Mouse (Mus musculus) liver, embryonic 13.5 days (tissue): ENCODE measurements around the gene Igfbp3. TPM values are rescaled to one million over a fixed set of nuclear protein-coding genes. Genes with fewer than 3 reads are reported as not detected.

Experiments
- ATAC-seq: fragments of 200-750 bp; cut with Nextera tagmentation; 2 replicates; pipeline ENCODE4 v1.8.0; 2017; ENCODE audit warnings: low read depth, mild to moderate bottlenecking, moderate number of reproducible peaks, moderate library complexity
- DNase-seq: peaks from one replicate; pipeline ENCODE4 v3.0.0; 2022
- H3K27ac ChIP-seq: fragments of 300-500 bp; sonication (generic); 2 replicates; pipeline ENCODE4 v1.5.1; 2015; ENCODE audit warnings: moderate library complexity, mild to moderate bottlenecking, inconsistent platforms
- H3K27me3 ChIP-seq: fragments of 300-500 bp; sonication (generic); 2 replicates; pipeline ENCODE4 v1.6.1; 2015; ENCODE audit warnings: mild to moderate bottlenecking, inconsistent platforms
- H3K36me3 ChIP-seq: fragments of 300-500 bp; sonication (generic); 2 replicates; pipeline ENCODE4 v1.6.1; 2015; ENCODE audit warnings: mild to moderate bottlenecking, inconsistent platforms
- H3K4me1 ChIP-seq: fragments of 300-500 bp; sonication (generic); replicated peaks from 2 replicates; pipeline ENCODE4 v1.6.1; 2015; ENCODE audit warnings: inconsistent platforms
- H3K4me2 ChIP-seq: fragments of 300-500 bp; sonication (generic); 2 replicates; pipeline ENCODE4 v1.6.1; 2015; ENCODE audit warnings: inconsistent platforms, mild to moderate bottlenecking, moderate library complexity
- H3K4me3 ChIP-seq: fragments of 300-500 bp; sonication (generic); replicated peaks from 2 replicates; pipeline ENCODE4 v1.5.1; 2015; ENCODE audit warnings: mild to moderate bottlenecking, inconsistent platforms
- H3K9ac ChIP-seq: fragments of 300-500 bp; sonication (generic); 2 replicates; pipeline ENCODE4 v1.6.1; 2015; ENCODE audit warnings: mild to moderate bottlenecking, inconsistent platforms
- H3K9me3 ChIP-seq: fragments of 300-500 bp; sonication (generic); replicated peaks from 2 replicates; pipeline ENCODE4 v1.6.1; 2016; ENCODE audit warnings: inconsistent platforms
- WGBS: fragments of 180-500 bp; shearing (Covaris S2); methylation state at CpG from one replicate; pipeline ENCODE4 v1.1.7; 2015; ENCODE audit not compliant: insufficient replicate concordance; 5-methylcytosine and 5-hydroxymethylcytosine counted together
- polyA plus RNA-seq: library from polyadenylated mRNA; unstranded; fragments of >200 nt; fragmentation: Nextera tagmentation; extraction: Ambion mirVana; gene quantifications from 2 replicates; pipeline ENCODE4 v1.2.1, GENCODE M21; 2015

Gene Igfbp3
- polyA plus RNA-seq, 1 experiment from 2014 or later, result 22.8 TPM

DNA sequence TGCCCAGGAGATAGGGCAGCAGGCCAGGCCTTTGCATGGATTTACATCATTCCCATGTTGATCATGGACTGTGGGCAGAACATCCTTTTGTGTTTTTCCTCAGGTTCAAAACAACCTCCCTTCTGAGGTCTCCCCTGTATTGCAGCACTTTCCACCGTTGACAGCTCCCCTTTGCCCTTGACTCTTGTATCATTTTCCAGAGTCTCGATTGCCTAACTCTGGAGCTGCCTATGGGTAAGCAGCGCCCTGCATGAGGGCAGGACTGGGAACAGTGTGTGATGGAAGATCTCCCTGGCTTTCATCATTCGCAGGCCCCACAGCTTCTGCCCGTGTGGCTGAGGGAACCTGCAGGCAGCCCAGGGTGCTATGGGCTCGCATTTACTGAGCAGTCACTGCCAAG lies 21.0 kb downstream of the Igfbp3 start:
- 41% methylated on average over 6 of the region's 6 CpGs for WGBS
- H3K27me3 ChIP-seq, result no peaks in the 10 kb centered on the region
- peaks cover 10% of the 10 kb centered on the region; the same call in 1 of the 2 replicates for H3K4me1 ChIP-seq
- H3K27ac ChIP-seq, result peak overlapping the region; percentile 44
- no peak for DNase-seq
- H3K4me2 ChIP-seq, result no peak overlapping the region
- peak; percentile 53 for ATAC-seq
- no peak overlapping the region for H3K9ac ChIP-seq
- H3K36me3 ChIP-seq, result no peaks in the 10 kb centered on the region
- no peak overlapping the region for H3K4me3 ChIP-seq
- no peaks in the 10 kb centered on the region for H3K9me3 ChIP-seq

DNA sequence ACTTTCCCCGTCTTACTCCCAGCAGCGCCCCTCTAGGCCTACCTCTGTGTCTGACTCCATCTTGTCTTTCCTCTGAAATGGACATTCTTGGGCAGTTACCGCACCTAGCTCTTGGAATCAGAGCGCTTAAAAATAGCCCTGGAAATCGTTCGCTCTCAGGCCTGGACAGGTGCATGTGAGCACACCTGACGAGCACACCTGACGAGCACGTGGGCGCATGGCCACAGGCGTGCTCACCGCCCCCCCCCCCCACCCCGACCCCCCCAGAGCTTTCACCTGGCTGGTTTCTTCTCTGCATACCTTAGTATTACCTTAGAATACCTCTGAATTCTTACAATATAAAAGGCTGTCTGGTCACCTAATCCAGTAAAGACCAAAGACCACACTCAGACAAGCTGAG lies 25.3 kb downstream of the Igfbp3 start, which contains the start of gene Gm11985:
TSS of gene Gm11985 (minus strand) at position 101 of the 400 bp plus-strand sequence.
- Histone ChIP-seq H3K9me3 (no peaks in the 10 kb centered on the region), H3K27ac (no peak within 1 kb of the TSS), H3K27me3 (no peaks in the 10 kb centered on the region), H3K4me1 (peaks cover 4% of the 10 kb centered on the region; the same call in 1 of the 2 replicates), H3K4me3 (no peak within 1 kb of the TSS), H3K4me2 (no peak within 1 kb of the TSS), H3K9ac (no peak within 1 kb of the TSS), H3K36me3 (no peaks in the 10 kb centered on the region)
- WGBS, result 73% methylated on average over 13 of the region's 13 CpGs
- ATAC-seq, result no peak
- no peak for DNase-seq

DNA sequence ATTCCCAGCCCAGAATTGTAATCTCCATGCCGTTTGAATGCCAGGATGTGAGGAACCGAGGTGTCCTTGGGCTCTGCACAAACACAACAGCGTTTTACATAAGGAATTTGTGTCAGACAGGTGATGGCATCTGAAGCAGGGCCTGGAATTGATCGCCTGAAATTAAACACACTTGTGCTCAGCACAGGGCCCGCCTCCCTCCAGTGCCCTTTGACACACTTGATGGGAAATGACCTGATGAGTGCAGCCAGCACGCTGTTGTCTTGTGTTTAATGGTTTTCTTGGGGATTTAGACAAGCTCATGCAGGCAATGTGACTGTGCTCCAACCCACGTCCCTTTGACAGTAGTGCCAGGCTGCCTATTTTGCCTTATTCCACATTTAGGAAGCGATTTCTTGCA lies 26.3 kb downstream of the Igfbp3 start:
- no peak overlapping the region for H3K27ac ChIP-seq
- DNase-seq (no peak), ATAC-seq (no peak)
- H3K27me3 ChIP-seq, result no peaks in the 10 kb centered on the region
- H3K4me1 ChIP-seq, result peaks cover 3% of the 10 kb centered on the region; the same call in 1 of the 2 replicates
- H3K4me2 ChIP-seq, result no peak overlapping the region
- WGBS, result 44% methylated on average over 8 of the region's 8 CpGs
- no peak overlapping the region for H3K4me3 ChIP-seq
- no peaks in the 10 kb centered on the region for H3K9me3 ChIP-seq
- no peaks in the 10 kb centered on the region for H3K36me3 ChIP-seq
- H3K9ac ChIP-seq, result no peak overlapping the region

DNA sequence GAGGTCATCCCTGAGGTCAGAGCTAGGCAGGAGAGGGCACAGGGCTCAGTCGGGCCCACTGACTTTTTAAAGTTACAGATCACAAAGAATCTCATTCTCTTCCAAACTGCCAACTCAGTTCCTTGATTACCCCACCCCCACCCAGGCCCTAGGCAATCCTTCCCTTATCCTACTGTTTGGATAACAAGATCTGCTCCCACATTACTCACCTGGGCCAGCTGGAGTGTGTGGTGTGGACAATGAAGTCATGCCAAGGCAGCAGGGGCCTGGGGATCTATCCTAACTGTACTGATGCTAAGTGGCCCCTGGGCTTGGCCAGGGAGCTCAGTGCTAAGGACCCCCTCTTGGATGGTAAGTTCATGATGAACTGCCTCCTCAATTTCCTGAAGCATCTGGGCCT lies 29.3 kb downstream of the Igfbp3 start:
- no peaks in the 10 kb centered on the region for H3K27me3 ChIP-seq
- no peak overlapping the region for H3K4me2 ChIP-seq
- H3K9ac ChIP-seq, result no peak overlapping the region
- no peak overlapping the region for H3K4me3 ChIP-seq
- no peaks in the 10 kb centered on the region for H3K36me3 ChIP-seq
- WGBS, result 28% methylated on average over 1 of the region's 1 CpGs
- H3K27ac ChIP-seq, result no peak overlapping the region
- no peaks in the 10 kb centered on the region for H3K4me1 ChIP-seq
- DNase-seq (no peak), ATAC-seq (no peak)
- H3K9me3 ChIP-seq, result no peaks in the 10 kb centered on the region

DNA sequence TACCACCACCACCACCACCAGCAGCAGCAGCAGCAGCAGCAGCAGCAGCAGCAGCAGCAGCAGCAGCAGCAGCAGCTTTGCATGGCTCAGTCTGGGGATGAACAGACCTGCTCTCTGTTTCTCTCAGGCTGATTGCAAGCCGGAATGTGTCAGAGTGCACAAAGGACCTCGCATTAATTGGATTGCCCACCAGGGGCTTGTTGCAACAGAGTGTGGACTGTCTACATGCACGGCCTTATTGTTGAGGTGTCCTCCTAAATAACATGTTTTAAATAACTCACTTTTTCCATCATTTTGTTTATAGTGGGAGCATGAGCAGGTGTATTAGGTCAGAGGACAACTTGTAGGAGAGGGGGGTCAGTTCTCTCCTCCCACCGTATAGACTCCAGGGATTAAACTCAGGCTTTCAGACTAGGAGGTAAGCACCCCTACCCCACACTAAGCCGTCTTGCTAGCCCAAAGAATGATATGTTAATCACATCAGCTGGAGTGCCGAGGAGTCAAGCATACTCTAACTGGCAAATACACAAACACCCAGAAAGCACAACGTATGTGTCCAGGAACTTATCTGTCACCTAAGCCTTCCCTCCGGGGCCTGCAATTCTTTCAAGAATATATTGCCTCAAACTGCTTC lies 31.2 kb downstream of the Igfbp3 start:
- Histone ChIP-seq H3K9me3 (no peaks in the 10 kb centered on the region), H3K4me3 (no peak overlapping the region), H3K27me3 (no peaks in the 10 kb centered on the region), H3K9ac (no peak overlapping the region), H3K36me3 (no peaks in the 10 kb centered on the region), H3K27ac (no peak overlapping the region), H3K4me1 (no peaks in the 10 kb centered on the region), H3K4me2 (no peak overlapping the region)
- DNase-seq, result no peak
- ATAC-seq, result no peak
- 63% methylated on average over 8 of the region's 8 CpGs for WGBS

DNA sequence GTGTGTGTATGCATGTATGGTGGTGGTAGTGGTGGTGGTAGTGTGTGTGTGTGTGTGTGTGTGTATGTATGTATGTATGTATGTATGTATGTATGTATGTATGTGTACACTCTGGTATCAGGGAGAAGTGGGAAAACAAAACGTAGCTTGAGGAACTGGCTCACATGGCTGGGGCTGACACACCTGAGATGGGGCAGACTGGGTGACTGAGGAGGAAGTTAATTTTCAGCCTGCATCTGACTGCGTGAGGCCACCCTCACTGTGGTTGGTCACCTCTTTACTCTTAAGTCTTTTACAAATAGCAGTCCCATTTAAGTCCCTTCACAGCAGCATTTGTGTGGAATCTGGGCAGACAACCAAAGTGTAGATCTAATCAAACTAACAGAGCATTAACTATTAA lies 34.4 kb downstream of the Igfbp3 start:
- Histone ChIP-seq H3K4me2 (no peak overlapping the region), H3K27me3 (no peaks in the 10 kb centered on the region), H3K36me3 (no peaks in the 10 kb centered on the region), H3K4me1 (no peaks in the 10 kb centered on the region), H3K9me3 (no peaks in the 10 kb centered on the region), H3K4me3 (no peak overlapping the region), H3K9ac (no peak overlapping the region), H3K27ac (no peak overlapping the region)
- DNase-seq (no peak), ATAC-seq (no peak)
- WGBS, result 35% methylated on average over 2 of the region's 2 CpGs

DNA sequence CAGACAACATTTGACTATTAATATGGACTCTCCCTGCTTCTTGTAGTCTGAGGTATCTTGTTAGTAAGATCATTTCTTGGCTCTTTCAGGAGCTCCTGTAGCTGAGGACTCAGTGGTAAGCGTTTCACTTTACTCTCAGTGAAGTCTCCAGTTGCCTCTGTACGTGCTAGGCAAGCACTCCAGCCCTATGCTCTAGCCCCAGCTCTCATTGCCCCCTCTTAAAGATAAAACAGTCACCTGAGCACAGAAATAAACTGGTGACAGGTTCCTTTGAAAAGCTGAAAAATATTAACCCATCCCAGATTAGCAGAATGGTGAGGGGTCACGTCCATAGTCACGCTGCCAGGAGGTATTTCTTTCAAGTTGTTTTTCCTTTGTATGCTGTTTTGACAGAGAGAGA lies 35.0 kb downstream of the Igfbp3 start:
- H3K36me3 ChIP-seq, result no peaks in the 10 kb centered on the region
- H3K4me1 ChIP-seq, result no peaks in the 10 kb centered on the region
- no peaks in the 10 kb centered on the region for H3K9me3 ChIP-seq
- WGBS, result 56% methylated on average over 4 of the region's 4 CpGs
- H3K27me3 ChIP-seq, result no peaks in the 10 kb centered on the region
- H3K4me2 ChIP-seq, result no peak overlapping the region
- DNase-seq (no peak), ATAC-seq (no peak)
- no peak overlapping the region for H3K4me3 ChIP-seq
- H3K9ac ChIP-seq, result no peak overlapping the region
- no peak overlapping the region for H3K27ac ChIP-seq

DNA sequence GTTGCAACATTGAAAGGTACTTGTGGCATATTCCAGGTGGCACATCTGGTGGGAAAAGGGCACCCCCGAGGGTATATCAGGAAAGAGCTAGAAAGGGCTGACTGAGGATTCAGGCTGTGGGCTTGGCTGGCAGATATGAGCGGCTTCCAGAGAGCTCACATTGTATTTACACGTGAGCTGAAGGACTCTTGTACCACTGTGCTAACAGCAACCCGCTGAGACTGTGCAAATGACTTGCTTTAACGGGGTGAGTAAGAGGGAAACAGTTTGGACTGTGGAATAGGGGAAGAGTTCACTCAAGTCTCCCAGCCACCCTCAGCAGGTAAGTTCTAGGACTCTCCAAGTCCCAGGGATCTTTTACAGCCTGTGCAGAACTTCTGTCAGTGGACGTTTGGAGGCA lies 40.1 kb downstream of the Igfbp3 start:
- no peaks in the 10 kb centered on the region for H3K36me3 ChIP-seq
- H3K9ac ChIP-seq, result no peak overlapping the region
- no peak overlapping the region for H3K4me2 ChIP-seq
- H3K4me1 ChIP-seq, result no peaks in the 10 kb centered on the region
- no peak overlapping the region for H3K27ac ChIP-seq
- DNase-seq, result no peak
- ATAC-seq, result no peak
- 52% methylated on average over 6 of the region's 6 CpGs for WGBS
- no peak overlapping the region for H3K4me3 ChIP-seq
- H3K9me3 ChIP-seq, result no peaks in the 10 kb centered on the region
- H3K27me3 ChIP-seq, result no peaks in the 10 kb centered on the region

DNA sequence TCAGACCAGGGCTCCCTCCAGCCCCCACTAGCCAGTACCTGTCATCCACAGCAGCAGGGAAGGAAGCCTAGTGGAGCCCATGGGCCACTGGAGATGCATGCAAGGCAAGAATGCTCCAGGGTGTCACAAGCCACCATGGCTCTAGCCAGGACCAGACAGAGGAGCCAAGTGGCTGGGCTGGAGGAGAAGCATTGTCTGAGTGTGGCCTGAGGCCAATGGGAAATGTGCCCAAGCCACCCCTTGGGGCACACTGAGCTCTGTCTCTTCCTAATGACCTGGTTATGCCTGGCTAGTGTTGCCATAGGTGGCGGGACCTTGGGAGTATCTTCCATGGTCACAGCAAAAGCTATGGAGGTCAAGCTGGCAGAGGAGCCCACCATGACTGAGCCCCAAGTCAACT lies 44.1 kb downstream of the Igfbp3 start:
- ATAC-seq, result no peak
- 48% methylated on average over 1 of the region's 1 CpGs for WGBS

DNA sequence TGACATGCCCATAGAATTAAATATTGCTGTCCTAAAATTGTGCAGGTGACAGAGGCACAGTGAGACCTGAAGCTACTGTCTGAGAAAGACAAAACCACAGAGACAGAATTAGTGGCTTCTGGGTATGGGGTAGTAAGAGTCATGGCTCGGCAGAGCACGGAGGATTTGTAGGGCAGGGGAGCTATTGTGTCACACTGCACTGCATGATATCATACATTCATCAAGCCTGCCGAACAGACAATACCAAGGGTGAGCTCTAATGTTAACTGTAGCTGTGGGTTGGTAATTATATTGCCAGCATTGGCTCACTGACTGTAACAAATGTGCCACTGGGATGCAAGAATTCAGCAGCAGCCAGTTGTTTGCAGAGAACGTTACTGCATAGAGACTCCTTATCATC lies 49.3 kb downstream of the Igfbp3 start:
- Histone ChIP-seq H3K4me3 (no peak overlapping the region), H3K27me3 (no peaks in the 10 kb centered on the region), H3K4me1 (peaks cover 13% of the 10 kb centered on the region), H3K9ac (no peak overlapping the region), H3K36me3 (no peaks in the 10 kb centered on the region), H3K4me2 (no peak overlapping the region), H3K27ac (no peak overlapping the region), H3K9me3 (no peaks in the 10 kb centered on the region)
- DNase-seq, result no peak
- ATAC-seq, result no peak
- WGBS, result 58% methylated on average over 4 of the region's 4 CpGs

More for the DNA sequence above, 44.1 kb downstream of the Igfbp3 start:
- Histone ChIP-seq H3K4me2 (no peak overlapping the region), H3K9me3 (no peaks in the 10 kb centered on the region), H3K4me3 (no peak overlapping the region), H3K9ac (no peak overlapping the region), H3K27me3 (no peaks in the 10 kb centered on the region), H3K36me3 (no peaks in the 10 kb centered on the region), H3K27ac (no peak overlapping the region), H3K4me1 (no peaks in the 10 kb centered on the region)
- no peak for DNase-seq

DNA sequence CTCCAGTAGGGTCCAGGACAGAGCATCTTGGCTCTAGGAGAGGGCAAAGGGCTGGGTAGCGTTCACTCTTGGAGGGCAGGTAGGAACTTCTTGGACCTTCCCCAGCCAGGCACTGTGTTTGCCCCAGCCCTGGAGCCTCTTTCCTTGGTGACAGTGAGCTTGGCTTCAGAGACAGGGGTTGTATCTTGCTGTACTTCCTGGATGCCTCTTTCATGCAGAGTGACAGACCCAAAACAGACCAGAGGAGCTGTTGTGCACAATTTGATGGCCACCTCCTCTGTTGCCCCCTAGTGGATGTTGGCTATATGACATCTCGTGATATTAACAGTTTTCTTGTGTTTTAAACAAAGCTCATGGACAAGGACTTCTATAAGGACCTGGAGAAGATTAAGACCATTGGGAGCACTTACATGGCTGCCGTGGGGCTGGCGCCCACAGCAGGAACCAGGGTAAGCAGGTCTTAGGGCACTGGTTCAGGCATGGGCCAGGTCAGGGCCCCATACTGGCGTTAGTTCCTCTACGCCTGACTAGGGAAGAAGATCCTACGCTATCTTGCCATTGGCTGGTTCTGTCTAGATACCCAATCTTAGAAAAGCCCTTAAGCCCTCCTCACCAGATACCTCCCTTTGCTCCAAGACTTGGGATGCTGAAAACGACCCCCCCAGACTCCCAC lies 52.1 kb downstream of the Igfbp3 start:
- H3K27me3 ChIP-seq, result no peaks in the 10 kb centered on the region
- no peaks in the 10 kb centered on the region for H3K36me3 ChIP-seq
- H3K4me2 ChIP-seq, result no peak overlapping the region
- no peak overlapping the region for H3K4me3 ChIP-seq
- no peak overlapping the region for H3K27ac ChIP-seq
- ATAC-seq (no peak), DNase-seq (no peak)
- H3K4me1 ChIP-seq, result peaks cover 16% of the 10 kb centered on the region
- H3K9me3 ChIP-seq, result no peaks in the 10 kb centered on the region
- WGBS, result 60% methylated on average over 8 of the region's 8 CpGs
- no peak overlapping the region for H3K9ac ChIP-seq

DNA sequence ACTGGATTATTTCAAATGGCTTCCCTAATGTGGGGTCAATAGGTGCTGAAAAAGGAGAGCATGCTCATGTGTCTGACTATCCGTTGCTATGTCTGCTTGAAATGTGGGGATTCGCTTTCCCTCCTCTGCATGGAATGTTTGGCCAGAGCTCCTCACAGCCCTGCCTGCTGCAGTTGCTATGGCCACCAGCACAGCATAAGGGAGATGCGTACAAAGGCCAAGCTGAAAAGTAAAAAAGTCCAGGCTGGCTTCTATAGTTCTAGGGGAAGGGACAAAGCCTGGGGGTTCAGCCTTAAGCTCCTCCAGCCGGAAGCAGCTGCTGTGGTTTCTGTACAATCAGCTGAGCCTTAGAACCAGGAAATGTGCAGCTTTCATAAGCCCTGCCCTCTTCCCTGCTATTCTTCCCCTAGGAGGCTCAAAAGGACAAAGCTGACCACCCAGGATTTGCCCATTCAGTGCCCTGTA lies 53.1 kb downstream of the Igfbp3 start:
- Histone ChIP-seq H3K4me3 (no peak overlapping the region), H3K27ac (peak overlapping the region; percentile 75), H3K27me3 (no peaks in the 10 kb centered on the region), H3K9me3 (no peaks in the 10 kb centered on the region), H3K4me2 (no peak overlapping the region), H3K36me3 (no peaks in the 10 kb centered on the region), H3K9ac (no peak overlapping the region), H3K4me1 (peaks cover 16% of the 10 kb centered on the region)
- DNase-seq (no peak), ATAC-seq (peak; percentile 53)
- 39% methylated on average over 4 of the region's 4 CpGs for WGBS
